Mouse (Mus musculus): ENCODE measurements around the gene Fbll1. TPM values are rescaled to one million over a fixed set of nuclear protein-coding genes. Genes with fewer than 3 reads are reported as not detected.

Fbll1 gene
- polyA plus RNA-seq, 1 experiment from 2014 or later: 0.77 TPM

DNA sequence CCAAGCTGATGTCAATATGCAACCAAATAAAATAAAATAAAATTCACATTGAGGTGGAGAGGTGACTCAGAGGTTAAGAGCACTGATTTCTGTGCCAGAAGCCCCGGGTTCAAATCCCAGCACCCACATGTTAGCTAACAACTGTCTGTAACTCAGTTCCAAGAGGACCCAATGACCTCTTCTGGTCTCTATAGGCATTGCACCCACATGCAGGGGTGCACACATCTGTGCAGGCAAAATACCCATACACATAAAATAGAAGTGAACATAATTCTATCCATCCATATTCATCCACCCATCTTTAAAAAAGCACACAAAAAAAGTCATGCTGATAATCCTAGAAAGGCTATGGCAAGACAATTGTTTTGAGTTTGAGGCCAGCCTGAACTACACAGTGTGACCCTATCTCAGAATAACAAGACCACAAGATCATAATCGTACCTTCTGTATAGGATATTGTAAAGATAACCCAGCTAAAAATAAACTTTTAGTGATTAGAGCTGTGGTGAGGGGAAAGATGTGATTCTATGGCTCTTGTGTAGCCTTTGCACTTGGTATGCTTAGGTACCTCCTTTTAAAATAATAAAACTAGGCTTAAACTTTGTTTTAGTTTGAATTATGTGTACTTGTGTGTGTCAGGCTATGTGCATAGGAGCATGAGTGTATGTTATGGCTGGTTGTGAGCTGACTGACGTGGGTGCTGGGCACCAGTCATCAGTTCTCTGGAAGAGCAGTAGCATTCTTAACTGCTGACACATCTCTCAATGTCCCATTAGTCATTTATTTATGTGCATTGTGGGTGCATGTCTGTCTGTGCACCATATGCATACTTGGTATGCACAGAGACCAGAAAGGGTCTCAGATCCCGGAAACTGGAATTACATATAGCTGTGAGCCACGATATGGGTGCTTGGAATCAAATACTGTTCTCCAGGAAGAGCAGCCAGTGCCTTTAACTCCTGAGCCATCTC, 38.8 kb upstream of the Fbll1 start:
- H3K27me3 ChIP-seq (ENCODE audit: control insufficient read depth, insufficient read depth, low read length): no peaks in the 10 kb centered on the region
- WGBS: 79% methylated on average over 5 of the region's 5 CpGs
- H3K4me1 ChIP-seq (ENCODE audit: control insufficient read depth, insufficient read depth, low read length): no peaks in the 10 kb centered on the region
- DNase-seq (ENCODE audit: low spot score) (no peak), ATAC-seq (replicated peaks; ENCODE audit: insufficient number of reproducible peaks, low FRiP score, low TSS enrichment, low read depth) (no peak)
- no peaks in the 10 kb centered on the region for H3K36me3 ChIP-seq (replicated peaks; ENCODE audit: control insufficient read depth, insufficient read depth, low read depth, low read length)
- no peak overlapping the region for H3K4me3 ChIP-seq (ENCODE audit: low read depth, low read length)
- H3K27ac ChIP-seq (replicated peaks; ENCODE audit: low read depth, low read length): no peak overlapping the region
- no peak overlapping the region for H3K4me2 ChIP-seq (ENCODE audit: low read depth, low read length)
- no peak overlapping the region for H3K9ac ChIP-seq (replicated peaks; ENCODE audit: low read length)
- H3K9me3 ChIP-seq (replicated peaks; ENCODE audit: control insufficient read depth, low read length): no peaks in the 10 kb centered on the region

DNA sequence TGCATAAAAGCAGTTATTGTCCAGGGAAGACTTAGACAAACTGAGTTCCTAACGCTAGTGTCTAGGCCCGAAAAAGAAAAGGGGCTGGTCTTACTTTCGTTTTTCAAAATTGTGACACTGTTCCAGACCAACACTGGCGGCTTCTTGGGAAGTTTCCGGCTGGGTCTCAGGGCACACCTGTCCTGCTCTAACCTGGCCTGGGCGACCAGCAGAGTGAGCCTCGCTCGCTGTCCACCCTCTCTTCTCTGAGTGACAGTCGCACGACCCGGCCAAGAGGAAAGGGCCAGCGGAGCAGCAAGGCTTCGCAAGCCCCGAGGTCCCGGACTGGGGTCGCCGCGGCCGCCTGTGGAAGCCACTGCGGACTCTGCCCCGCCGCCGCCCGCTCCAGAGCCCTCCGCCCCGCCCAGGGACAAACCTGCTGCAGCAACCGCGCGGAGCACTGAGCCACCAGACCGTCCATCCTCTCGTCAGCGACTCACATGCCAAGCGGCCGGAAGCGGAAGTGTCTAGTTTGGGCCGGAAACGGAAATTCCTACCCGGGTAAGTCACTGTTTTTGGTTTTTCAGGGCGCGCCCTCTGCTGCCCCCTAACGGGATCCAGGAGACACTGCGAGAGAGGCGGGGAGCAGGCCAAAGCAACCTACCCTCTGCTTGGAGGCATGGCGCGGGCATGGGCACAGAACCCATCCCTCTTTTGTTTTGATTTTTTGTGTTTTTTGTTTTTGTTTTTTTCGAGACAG, 35.5 kb upstream of the Fbll1 start, which contains the start of gene Rars:
Rars (minus strand) TSS at position 485 of the 739 bp plus-strand sequence.
- H3K4me2 ChIP-seq (ENCODE audit: low read depth, low read length): peak within 1 kb of the TSS; percentile 64
- DNase-seq (ENCODE audit: low spot score): peak; percentile 97
- peak within 1 kb of the TSS; percentile 96 for H3K4me3 ChIP-seq (ENCODE audit: low read depth, low read length)
- ATAC-seq (replicated peaks; ENCODE audit: insufficient number of reproducible peaks, low FRiP score, low TSS enrichment, low read depth): peak; percentile 72
- no peaks in the 10 kb centered on the region for H3K36me3 ChIP-seq (replicated peaks; ENCODE audit: control insufficient read depth, insufficient read depth, low read depth, low read length)
- no peak within 1 kb of the TSS for H3K27ac ChIP-seq (replicated peaks; ENCODE audit: low read depth, low read length)
- peak within 1 kb of the TSS; percentile 86 for H3K9ac ChIP-seq (replicated peaks; ENCODE audit: low read length)
- no peaks in the 10 kb centered on the region for H3K27me3 ChIP-seq (ENCODE audit: control insufficient read depth, insufficient read depth, low read length)
- WGBS: 2% methylated on average over 46 of the region's 46 CpGs
- no peaks in the 10 kb centered on the region for H3K9me3 ChIP-seq (replicated peaks; ENCODE audit: control insufficient read depth, low read length)
- H3K4me1 ChIP-seq (ENCODE audit: control insufficient read depth, insufficient read depth, low read length): no peaks in the 10 kb centered on the region

DNA sequence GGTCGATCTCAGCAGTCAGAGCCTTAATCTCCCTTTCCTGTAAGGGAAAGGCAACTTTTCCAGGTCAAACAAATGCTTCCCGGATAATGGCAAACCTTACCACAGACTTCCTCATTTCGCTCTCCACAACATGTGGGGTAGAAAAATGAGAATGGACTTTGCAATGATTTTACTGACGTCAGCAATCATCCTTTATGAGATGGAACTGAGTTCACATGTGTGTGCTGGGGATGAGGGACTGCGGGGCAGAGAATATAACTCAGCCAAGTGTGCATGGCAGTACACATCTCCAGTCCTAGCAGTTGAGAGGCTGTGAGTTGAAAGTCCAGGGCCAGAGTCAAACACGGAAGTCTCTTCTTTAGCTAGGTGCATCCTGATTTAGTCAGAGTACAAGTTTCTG, 34.6 kb upstream of the Fbll1 start:
- peak overlapping the region; percentile 64 for H3K4me2 ChIP-seq (ENCODE audit: low read depth, low read length)
- no peaks in the 10 kb centered on the region for H3K27me3 ChIP-seq (ENCODE audit: control insufficient read depth, insufficient read depth, low read length)
- no peaks in the 10 kb centered on the region for H3K4me1 ChIP-seq (ENCODE audit: control insufficient read depth, insufficient read depth, low read length)
- no peak for DNase-seq (ENCODE audit: low spot score)
- ATAC-seq (replicated peaks; ENCODE audit: insufficient number of reproducible peaks, low FRiP score, low TSS enrichment, low read depth): no peak
- no peaks in the 10 kb centered on the region for H3K9me3 ChIP-seq (replicated peaks; ENCODE audit: control insufficient read depth, low read length)
- no peak overlapping the region for H3K27ac ChIP-seq (replicated peaks; ENCODE audit: low read depth, low read length)
- WGBS: 88% methylated on average over 6 of the region's 6 CpGs
- peak overlapping the region; percentile 22; the same call in 1 of the 2 replicates for H3K9ac ChIP-seq (replicated peaks; ENCODE audit: low read length)
- peak overlapping the region; percentile 96 for H3K4me3 ChIP-seq (ENCODE audit: low read depth, low read length)
- no peaks in the 10 kb centered on the region for H3K36me3 ChIP-seq (replicated peaks; ENCODE audit: control insufficient read depth, insufficient read depth, low read depth, low read length)

DNA sequence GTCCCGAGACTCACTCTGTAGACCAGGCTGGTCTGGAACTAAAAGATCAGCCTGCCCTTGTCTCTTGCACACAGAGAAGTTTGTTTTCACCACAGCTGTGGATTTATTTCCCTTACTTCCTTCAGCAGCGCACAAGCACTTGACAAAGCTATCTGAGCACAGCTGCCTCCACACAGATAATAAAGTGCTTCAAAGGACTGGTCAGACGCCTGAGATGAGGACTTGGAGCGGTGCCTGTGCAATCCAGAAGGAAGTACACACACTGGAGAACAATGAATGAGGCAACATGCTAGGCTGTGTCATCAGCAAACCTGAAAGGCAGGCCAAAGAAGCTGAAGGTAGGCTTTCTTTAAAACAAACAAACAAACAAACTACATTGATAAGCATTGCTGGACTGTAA, 33.5 kb upstream of the Fbll1 start:
- H3K36me3 ChIP-seq (replicated peaks; ENCODE audit: control insufficient read depth, insufficient read depth, low read depth, low read length): no peaks in the 10 kb centered on the region
- no peak overlapping the region for H3K4me2 ChIP-seq (ENCODE audit: low read depth, low read length)
- ATAC-seq (replicated peaks; ENCODE audit: insufficient number of reproducible peaks, low FRiP score, low TSS enrichment, low read depth) (no peak), DNase-seq (ENCODE audit: low spot score) (no peak)
- no peaks in the 10 kb centered on the region for H3K27me3 ChIP-seq (ENCODE audit: control insufficient read depth, insufficient read depth, low read length)
- no peaks in the 10 kb centered on the region for H3K9me3 ChIP-seq (replicated peaks; ENCODE audit: control insufficient read depth, low read length)
- no peak overlapping the region for H3K4me3 ChIP-seq (ENCODE audit: low read depth, low read length)
- 81% methylated on average over 4 of the region's 4 CpGs for WGBS
- H3K27ac ChIP-seq (replicated peaks; ENCODE audit: low read depth, low read length): no peak overlapping the region
- H3K9ac ChIP-seq (replicated peaks; ENCODE audit: low read length): no peak overlapping the region
- no peaks in the 10 kb centered on the region for H3K4me1 ChIP-seq (ENCODE audit: control insufficient read depth, insufficient read depth, low read length)

DNA sequence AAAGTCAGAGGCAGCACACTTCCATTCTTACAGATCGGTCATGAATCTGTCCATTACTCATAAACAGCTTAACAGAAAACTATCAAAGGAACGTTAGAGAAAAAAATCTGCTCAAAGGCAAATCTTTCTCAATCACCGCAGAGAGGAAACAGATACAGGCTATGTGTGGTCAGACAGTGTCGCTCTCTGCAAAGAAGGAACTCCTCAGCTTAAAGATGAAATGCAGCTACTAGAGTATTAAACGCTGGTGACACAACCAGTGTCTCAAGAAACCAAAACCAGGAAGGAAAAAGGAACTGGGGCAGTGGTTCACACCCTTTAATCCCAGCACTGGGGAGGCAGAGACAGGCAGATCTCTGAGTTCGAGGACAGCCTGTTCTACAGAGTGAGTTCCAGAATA, 29.0 kb upstream of the Fbll1 start:
- H3K36me3 ChIP-seq (replicated peaks; ENCODE audit: control insufficient read depth, insufficient read depth, low read depth, low read length): peaks cover 12% of the 10 kb centered on the region
- H3K4me3 ChIP-seq (ENCODE audit: low read depth, low read length): no peak overlapping the region
- no peak overlapping the region for H3K9ac ChIP-seq (replicated peaks; ENCODE audit: low read length)
- no peak for DNase-seq (ENCODE audit: low spot score)
- no peaks in the 10 kb centered on the region for H3K4me1 ChIP-seq (ENCODE audit: control insufficient read depth, insufficient read depth, low read length)
- no peaks in the 10 kb centered on the region for H3K27me3 ChIP-seq (ENCODE audit: control insufficient read depth, insufficient read depth, low read length)
- 94% methylated on average over 6 of the region's 6 CpGs for WGBS
- ATAC-seq (replicated peaks; ENCODE audit: insufficient number of reproducible peaks, low FRiP score, low TSS enrichment, low read depth): no peak
- H3K4me2 ChIP-seq (ENCODE audit: low read depth, low read length): no peak overlapping the region
- no peaks in the 10 kb centered on the region for H3K9me3 ChIP-seq (replicated peaks; ENCODE audit: control insufficient read depth, low read length)
- H3K27ac ChIP-seq (replicated peaks; ENCODE audit: low read depth, low read length): no peak overlapping the region

DNA sequence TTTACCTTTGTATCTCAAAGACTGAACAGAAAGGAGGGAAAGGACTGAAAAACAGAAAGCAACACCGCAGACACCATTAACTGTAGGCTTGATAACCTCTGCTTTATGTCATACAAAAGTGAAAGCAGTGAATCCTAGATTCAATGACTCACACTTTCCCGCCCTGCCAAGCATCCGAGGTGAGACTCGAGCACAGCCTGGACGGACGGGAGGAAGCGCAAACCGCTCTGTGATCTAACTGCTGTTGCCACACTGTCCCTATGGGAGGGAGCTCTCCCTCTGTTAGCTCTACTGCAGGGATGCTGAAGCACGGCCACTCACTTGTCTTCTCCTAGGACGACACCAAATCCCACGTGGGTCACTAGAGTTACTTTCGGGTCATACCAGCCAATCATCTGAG, 17.6 kb upstream of the Fbll1 start:
- Histone ChIP-seq H3K4me1 (ENCODE audit: control insufficient read depth, insufficient read depth, low read length) (no peaks in the 10 kb centered on the region), H3K27me3 (ENCODE audit: control insufficient read depth, insufficient read depth, low read length) (no peaks in the 10 kb centered on the region), H3K4me2 (ENCODE audit: low read depth, low read length) (no peak overlapping the region), H3K27ac (replicated peaks; ENCODE audit: low read depth, low read length) (no peak overlapping the region), H3K9me3 (replicated peaks; ENCODE audit: control insufficient read depth, low read length) (no peaks in the 10 kb centered on the region), H3K4me3 (ENCODE audit: low read depth, low read length) (no peak overlapping the region), H3K36me3 (replicated peaks; ENCODE audit: control insufficient read depth, insufficient read depth, low read depth, low read length) (peaks cover 7% of the 10 kb centered on the region), H3K9ac (replicated peaks; ENCODE audit: low read length) (no peak overlapping the region)
- ATAC-seq (replicated peaks; ENCODE audit: insufficient number of reproducible peaks, low FRiP score, low TSS enrichment, low read depth): no peak
- no peak for DNase-seq (ENCODE audit: low spot score)
- 94% methylated on average over 12 of the region's 12 CpGs for WGBS

DNA sequence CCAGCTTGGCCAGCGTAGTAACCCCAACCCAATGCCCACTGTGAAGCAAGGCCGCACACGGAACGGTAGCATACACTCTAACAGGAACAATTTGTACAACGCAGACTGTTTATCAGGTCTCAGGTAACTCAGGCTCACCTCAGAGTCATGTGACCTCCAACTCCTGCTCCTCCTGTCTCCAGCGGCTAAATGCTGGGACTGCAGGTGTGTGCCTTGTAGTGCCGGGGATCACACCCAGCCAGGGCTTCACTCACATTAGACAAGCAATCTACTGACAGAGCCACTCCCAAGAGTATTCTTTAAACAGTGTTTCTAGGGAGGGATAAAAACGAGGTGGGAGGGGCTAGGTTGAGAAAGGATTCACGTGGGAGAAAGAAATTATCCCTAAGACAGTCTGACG, 12.8 kb upstream of the Fbll1 start:
- Histone ChIP-seq H3K4me2 (ENCODE audit: low read depth, low read length) (no peak overlapping the region), H3K9me3 (replicated peaks; ENCODE audit: control insufficient read depth, low read length) (no peaks in the 10 kb centered on the region), H3K4me3 (ENCODE audit: low read depth, low read length) (no peak overlapping the region), H3K36me3 (replicated peaks; ENCODE audit: control insufficient read depth, insufficient read depth, low read depth, low read length) (peaks cover 3% of the 10 kb centered on the region; the same call in 1 of the 2 replicates), H3K4me1 (ENCODE audit: control insufficient read depth, insufficient read depth, low read length) (no peaks in the 10 kb centered on the region), H3K9ac (replicated peaks; ENCODE audit: low read length) (no peak overlapping the region), H3K27me3 (ENCODE audit: control insufficient read depth, insufficient read depth, low read length) (no peaks in the 10 kb centered on the region), H3K27ac (replicated peaks; ENCODE audit: low read depth, low read length) (no peak overlapping the region)
- ATAC-seq (replicated peaks; ENCODE audit: insufficient number of reproducible peaks, low FRiP score, low TSS enrichment, low read depth) (no peak), DNase-seq (ENCODE audit: low spot score) (no peak)
- WGBS: 88% methylated on average over 10 of the region's 10 CpGs

DNA sequence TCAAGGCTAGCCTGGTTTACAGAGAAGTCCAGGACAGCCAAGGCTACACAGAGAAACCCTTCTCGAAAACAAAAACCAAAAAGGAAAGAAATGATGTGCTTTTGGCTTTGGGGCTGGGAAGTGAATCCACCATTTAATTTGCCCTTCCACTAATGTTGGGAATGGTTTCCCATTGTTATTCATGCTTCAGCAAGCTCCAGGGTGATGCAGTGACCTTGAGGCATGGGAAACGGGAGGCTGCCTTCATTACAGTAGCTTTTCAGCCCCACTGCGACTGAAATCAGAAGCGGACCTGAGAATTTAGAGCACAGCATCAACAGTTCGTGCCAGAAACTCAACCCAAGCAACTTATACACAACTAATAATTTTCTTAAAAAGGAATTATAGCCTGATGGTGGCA, 2.6 kb upstream of the Fbll1 start:
- Histone ChIP-seq H3K4me3 (ENCODE audit: low read depth, low read length) (no peak overlapping the region), H3K27me3 (ENCODE audit: control insufficient read depth, insufficient read depth, low read length) (peaks cover 27% of the 10 kb centered on the region), H3K9me3 (replicated peaks; ENCODE audit: control insufficient read depth, low read length) (no peaks in the 10 kb centered on the region), H3K27ac (replicated peaks; ENCODE audit: low read depth, low read length) (no peak overlapping the region), H3K9ac (replicated peaks; ENCODE audit: low read length) (no peak overlapping the region), H3K4me1 (ENCODE audit: control insufficient read depth, insufficient read depth, low read length) (peaks cover 2% of the 10 kb centered on the region; the same call in 1 of the 2 replicates), H3K4me2 (ENCODE audit: low read depth, low read length) (no peak overlapping the region), H3K36me3 (replicated peaks; ENCODE audit: control insufficient read depth, insufficient read depth, low read depth, low read length) (no peaks in the 10 kb centered on the region)
- no peak for DNase-seq (ENCODE audit: low spot score)
- WGBS: 76% methylated on average over 5 of the region's 5 CpGs
- ATAC-seq (replicated peaks; ENCODE audit: insufficient number of reproducible peaks, low FRiP score, low TSS enrichment, low read depth): no peak
